Mouse (Mus musculus) liver, adult 2 months (tissue): ENCODE measurements around the gene Plac9b. TPM values are rescaled to one million over a fixed set of nuclear protein-coding genes. Genes with fewer than 3 reads are reported as not detected.

Source experiments
- polyA plus RNA-seq: library from polyadenylated mRNA; depleted of rRNA; stranded (reverse); fragments of >200 nt; gene quantifications from 2 replicates; pipeline ENCODE4 v1.2.3, GENCODE M21; 2012; rRNA removed
- total RNA-seq: library from RNA; depleted of rRNA; stranded (reverse); fragments of >200 nt; gene quantifications from 2 replicates; pipeline ENCODE4 v1.2.3, GENCODE M21; 2014; rRNA removed

Plac9b gene
- total and polyA plus RNA-seq, 2 experiments: 6.0 TPM; not detected in 1

Other genes with a start within 250 kb of the Plac9b start
- gene Cphx1, start 244.2 kb downstream of the Plac9b start, total RNA-seq: not detected in 2 replicates
- 0.72 and 2.0 TPM in 2 replicates for gene Cphx1, start 244.2 kb downstream of the Plac9b start, polyA plus RNA-seq
- 0.46 TPM in 1 of 2 replicates, not detected in the other for gene Duxbl1, start 203.9 kb downstream of the Plac9b start, total RNA-seq
- 0.05 TPM in 1 of 2 replicates, not detected in the other for gene Duxbl1, start 203.9 kb downstream of the Plac9b start, polyA plus RNA-seq
- 20.1 and 20.7 TPM in 2 replicates for gene Gm9780, start 139.8 kb downstream of the Plac9b start, total RNA-seq
- 28.0 and 28.2 TPM in 2 replicates for gene Gm9780, start 139.8 kb downstream of the Plac9b start, polyA plus RNA-seq
- 29.7 and 34.0 TPM in 2 replicates for gene Tmem254c, start 115.1 kb downstream of the Plac9b start, total RNA-seq
- gene Tmem254c, start 115.1 kb downstream of the Plac9b start, polyA plus RNA-seq: 150 and 159 TPM in 2 replicates
- gene Cphx2, start 101.0 kb downstream of the Plac9b start, total RNA-seq: not detected in 2 replicates
- 0.21 TPM in 1 of 2 replicates, not detected in the other for gene Cphx2, start 101.0 kb downstream of the Plac9b start, polyA plus RNA-seq
- 0.55 and 0.74 TPM in 2 replicates for gene Cphx3, start 100.2 kb downstream of the Plac9b start, total RNA-seq
- gene Cphx3, start 100.2 kb downstream of the Plac9b start, polyA plus RNA-seq: 0.45 TPM in 1 of 2 replicates, not detected in the other
- gene Duxbl2, start 64.1 kb downstream of the Plac9b start, total RNA-seq: not detected in 2 replicates
- gene Duxbl2, start 64.1 kb downstream of the Plac9b start, polyA plus RNA-seq: not detected in 2 replicates
- gene Tmem254b, start 24.6 kb upstream of the Plac9b start, total RNA-seq: 5.7 and 6.7 TPM in 2 replicates
- gene Tmem254b, start 24.6 kb upstream of the Plac9b start, polyA plus RNA-seq: 76.5 and 139 TPM in 2 replicates
- gene Duxbl3, start 75.5 kb upstream of the Plac9b start, total RNA-seq: not detected in 2 replicates
- not detected in 2 replicates for gene Duxbl3, start 75.5 kb upstream of the Plac9b start, polyA plus RNA-seq